ENCODE assay signal across 8 mouse cellular contexts in genomic region chr9:106280808-106281544, GRCm38 (mm10). TPM values are rescaled to one million over a fixed set of nuclear protein-coding genes. Genes with fewer than 3 reads are reported as not detected.
DNase-seq lines count a peak whose midpoint lies in the region; ATAC-seq lines count a peak whose summit lies in the region.

Gene Poc1a (plus strand): TSS chr9:106281061.

- under 1% methylated on average over 47 of the region's 47 CpGs for WGBS in hindbrain, embryonic 11.5 days

- peak within 1 kb of the TSS; percentile 77 for H3K4me2 ChIP-seq in hindbrain, embryonic 11.5 days (replicated peaks; ENCODE audit: low read depth, low read length)

- ATAC-seq in hindbrain, embryonic 11.5 days (ENCODE audit: low FRiP score) = peak; percentile 97

- 0 out of 2 replicates have a peak, but pooled peaks cover 2% of the 10 kb centered on the region for H3K4me1 ChIP-seq in hindbrain, embryonic 11.5 days (replicated peaks; ENCODE audit: control insufficient read depth, insufficient read depth, low read length)

- peak within 1 kb of the TSS; percentile 60 for H3K4me3 ChIP-seq in hindbrain, embryonic 11.5 days (ENCODE audit: low read depth, low read length)

- DNase-seq in Muller cell, postnatal 12 days (ENCODE audit: inconsistent ontology term) = peak; percentile 98
- DNase-seq in cerebellum, adult 9-11 months = peak; percentile 93
- DNase-seq in frontal cortex, adult 2 months (ENCODE audit: extremely low spot score in 1 of 2, low spot score in 1 of 2) = peak; percentile 94 to 95
- peak; percentile 98 for DNase-seq in hindbrain, embryonic 11.5 days (ENCODE audit: low spot score)
- peak; percentile 95 for DNase-seq in layer of hippocampus, postnatal 10 days (ENCODE audit: low spot score in 2 of 2)
- DNase-seq in lung, postnatal 10 days = peak; percentile 96
- DNase-seq in ovary, postnatal 36 days (ENCODE audit: low spot score) = peak; percentile 89
- DNase-seq in thymus, postnatal 25 days = peak; percentile 94

- no peaks in the 10 kb centered on the region for H3K27me3 ChIP-seq in hindbrain, embryonic 11.5 days (ENCODE audit: control insufficient read depth, insufficient read depth, low read length)

- peak within 1 kb of the TSS; percentile 68 for H3K9ac ChIP-seq in hindbrain, embryonic 11.5 days (ENCODE audit: low read depth, low read length)

- H3K27ac ChIP-seq in hindbrain, embryonic 11.5 days (ENCODE audit: low read depth, low read length) = peak within 1 kb of the TSS; percentile 47; the same call in 1 of the 2 replicates

- H3K9me3 ChIP-seq in hindbrain, embryonic 11.5 days (ENCODE audit: control insufficient read depth, low read length) = no peaks in the 10 kb centered on the region

- no peaks in the 10 kb centered on the region for H3K36me3 ChIP-seq in hindbrain, embryonic 11.5 days (ENCODE audit: control insufficient read depth, insufficient read depth, low read length)

RNA-seq across cellular contexts. Expression of gene Poc1a, which starts in this region (rescaled TPM):
- 24.2 and 25.6 TPM in 2 replicates for polyA plus RNA-seq in frontal cortex, adult 2 months (2012; rRNA removed)
- polyA plus RNA-seq in hindbrain, embryonic 11.5 days (2014; fragmentation: Nextera tagmentation; extraction: Ambion mirVana) = 27.3 and 27.6 TPM in 2 replicates
- total RNA-seq in layer of hippocampus, postnatal 10 days (2021) = 10 to 100 TPM; 12.2 to 12.6 TPM

Comparison
In these comparisons a context has a peak if more than half of its experiments do, and no peak if none do; other contexts are left out.
1. Peak in every context shown above with its lines: DNase-seq, ATAC-seq, H3K4me3 ChIP-seq and H3K27ac ChIP-seq.